Mouse (Mus musculus) E14TG2a.4 (cell line): ENCODE results near the gene Evi5.
A peak's percentile ranks its signal among the peaks of the same experiment; 100 is the strongest.

Source experiments
- H3K27me3 ChIP-seq: 2 replicates; pipeline ENCODE4 v1.6.1; 2014; ENCODE audit warnings: low read length, control low read depth; ENCODE audit not compliant: insufficient read depth
- H3K36me3 ChIP-seq: 2 replicates; pipeline ENCODE4 v1.6.1; 2014; ENCODE audit warnings: low read length, control low read depth; ENCODE audit not compliant: insufficient read depth
- H3K4me1 ChIP-seq: replicated peaks from 2 replicates; pipeline ENCODE4 v1.6.1; 2014; ENCODE audit warnings: low read depth, low read length, control low read depth
- H3K4me3 ChIP-seq: replicated peaks from 2 replicates; pipeline ENCODE4 v1.5.1; 2014; ENCODE audit warnings: mild to moderate bottlenecking, low read length
- H3K9me3 ChIP-seq: 2 replicates; pipeline ENCODE4 v1.6.1; 2014; ENCODE audit warnings: low read length, control low read depth
- CTCF ChIP-seq: conservative IDR thresholded peaks from 2 replicates; pipeline ENCODE4 v1.5.1; 2014; ENCODE audit warnings: low read length
- NANOG ChIP-seq: IDR thresholded peaks from 2 replicates; pipeline ENCODE4 v1.6.1; 2014; ENCODE audit warnings: borderline replicate concordance, low read length, mixed read lengths
- POU5F1 ChIP-seq: IDR thresholded peaks from 2 replicates; pipeline ENCODE4 v1.6.1; 2014; ENCODE audit warnings: low read length, borderline replicate concordance

The Evi5 gene

GRCm38 (mm10) chr5:107731408-107731807 is 143.5 kb downstream of the Evi5 start:
- Histone ChIP-seq H3K36me3 (no peaks in the 10 kb centered on the region), H3K4me3 (no peak overlapping the region), H3K9me3 (peaks cover 14% of the 10 kb centered on the region; the same call in 1 of the 2 replicates), H3K27me3 (peaks cover 29% of the 10 kb centered on the region), H3K4me1 (peaks cover 5% of the 10 kb centered on the region)
- no peak for TF ChIP-seq POU5F1
- TF ChIP-seq NANOG = no peak
- TF ChIP-seq CTCF = no peak

- H3K4me3 ChIP-seq = peak overlapping the region; percentile 57; the same call in 1 of the 2 replicates
These were observed 147.9 kb downstream of the Evi5 start for GRCm38 (mm10) chr5:107727007-107727402.

GRCm38 (mm10) chr5:107726281-107727006 is 148.5 kb downstream of the Evi5 start:
- peak overlapping the region; percentile 57 for H3K4me3 ChIP-seq

More at GRCm38 (mm10) chr5:107727007-107727402, 147.9 kb downstream of the Evi5 start:
- TF ChIP-seq NANOG (no peak), POU5F1 (no peak), CTCF (no peak)
- no peaks in the 10 kb centered on the region for H3K36me3 ChIP-seq
- peaks cover 38% of the 10 kb centered on the region for H3K4me1 ChIP-seq
- H3K27me3 ChIP-seq = peaks cover 73% of the 10 kb centered on the region
- no peaks in the 10 kb centered on the region for H3K9me3 ChIP-seq

GRCm38 (mm10) chr5:107725435-107726261 is 149.3 kb downstream of the Evi5 start, which contains the start of gene Gfi1:
Gfi1 (minus strand) TSS chr5:107726036.
- peaks cover 80% of the 10 kb centered on the region for H3K27me3 ChIP-seq
- H3K36me3 ChIP-seq = no peaks in the 10 kb centered on the region
- no peak for TF ChIP-seq NANOG
- no peak for TF ChIP-seq CTCF
- TF ChIP-seq POU5F1 = no peak
- H3K9me3 ChIP-seq = no peaks in the 10 kb centered on the region
- peaks cover 48% of the 10 kb centered on the region for H3K4me1 ChIP-seq
- H3K4me3 ChIP-seq = peak within 1 kb of the TSS; percentile 57

More at GRCm38 (mm10) chr5:107726281-107727006, 148.5 kb downstream of the Evi5 start:
- peaks cover 42% of the 10 kb centered on the region for H3K4me1 ChIP-seq
- H3K36me3 ChIP-seq = no peaks in the 10 kb centered on the region
- H3K9me3 ChIP-seq = no peaks in the 10 kb centered on the region
- no peak for TF ChIP-seq CTCF
- TF ChIP-seq NANOG = no peak
- TF ChIP-seq POU5F1 = no peak
- peaks cover 76% of the 10 kb centered on the region for H3K27me3 ChIP-seq

- H3K4me3 ChIP-seq = peak overlapping the region; percentile 57
- peaks cover 88% of the 10 kb centered on the region for H3K27me3 ChIP-seq
- H3K9me3 ChIP-seq = peaks cover 5% of the 10 kb centered on the region
- no peaks in the 10 kb centered on the region for H3K36me3 ChIP-seq
- peaks cover 51% of the 10 kb centered on the region for H3K4me1 ChIP-seq
- TF ChIP-seq NANOG = no peak
- no peak for TF ChIP-seq CTCF
These were observed 150.1 kb downstream of the Evi5 start for GRCm38 (mm10) chr5:107724661-107725434.

GRCm38 (mm10) chr5:107723541-107724511 is 151.1 kb downstream of the Evi5 start:
- peaks cover 10% of the 10 kb centered on the region for H3K9me3 ChIP-seq
- H3K4me1 ChIP-seq = peaks cover 51% of the 10 kb centered on the region
- TF ChIP-seq CTCF (no peak), POU5F1 (no peak), NANOG (no peak)
- peaks cover 96% of the 10 kb centered on the region for H3K27me3 ChIP-seq
- peak overlapping the region; percentile 43 for H3K4me3 ChIP-seq
- H3K36me3 ChIP-seq = no peaks in the 10 kb centered on the region

- TF ChIP-seq NANOG (no peak), CTCF (no peak), POU5F1 (no peak)
- H3K36me3 ChIP-seq = no peaks in the 10 kb centered on the region
- H3K4me1 ChIP-seq = peaks cover 51% of the 10 kb centered on the region
- H3K4me3 ChIP-seq = peak overlapping the region; percentile 43
- H3K27me3 ChIP-seq = peaks cover 92% of the 10 kb centered on the region
- peaks cover 10% of the 10 kb centered on the region for H3K9me3 ChIP-seq
These were observed 152.0 kb downstream of the Evi5 start for GRCm38 (mm10) chr5:107722661-107723532.
